Mouse (Mus musculus): ENCODE results near the gene Pjvk. TPM values are rescaled to one million over a fixed set of nuclear protein-coding genes. Genes with fewer than 3 reads are reported as not detected.

The Pjvk gene
- polyA plus RNA-seq, 1 experiment from 2014 or later = 0.52 TPM

DNA sequence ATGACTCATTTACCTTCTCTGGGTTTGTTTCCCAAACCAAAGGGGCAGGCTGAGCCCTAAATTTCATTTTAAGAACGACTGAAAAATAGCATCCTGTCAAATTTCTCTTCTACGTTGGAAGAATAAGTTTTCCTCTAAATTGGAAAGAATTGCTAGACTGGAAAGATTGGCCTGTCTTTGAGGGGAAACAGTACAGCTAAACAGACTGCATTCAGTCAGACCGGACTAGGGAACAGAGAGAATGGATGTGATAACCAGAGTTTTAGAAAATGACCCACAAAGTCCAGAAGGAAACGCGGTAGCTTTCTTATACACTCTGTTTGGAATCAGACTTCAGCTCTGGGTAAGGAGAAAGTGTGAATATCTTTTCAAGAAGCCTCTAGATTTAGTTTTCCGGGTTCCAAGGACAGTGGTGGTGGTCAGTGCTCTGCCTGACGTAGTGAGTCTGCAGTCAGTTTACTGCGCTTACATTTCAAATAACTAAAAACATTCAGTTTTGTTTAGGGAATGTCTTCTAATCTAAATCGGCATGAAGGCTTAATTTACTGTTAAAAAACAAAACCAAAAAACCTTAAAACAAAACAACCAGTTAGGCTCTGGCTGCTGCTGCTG is 24.0 kb downstream of the Pjvk start:
- H3K36me3 ChIP-seq = 0 out of 2 replicates have a peak, but pooled peaks cover under 1% of the 10 kb centered on the region
- H3K9me3 ChIP-seq (replicated peaks) = no peaks in the 10 kb centered on the region
- H3K4me1 ChIP-seq = peaks cover 18% of the 10 kb centered on the region
- H3K4me3 ChIP-seq = peak overlapping the region; percentile 42
- H3K27ac ChIP-seq = peak overlapping the region; percentile 64; the same call in 1 of the 2 replicates
- no peak for ATAC-seq (ENCODE audit: low FRiP score)
- peak overlapping the region; percentile 59 for H3K4me2 ChIP-seq (replicated peaks)
- peak overlapping the region; percentile 57 for H3K9ac ChIP-seq
- no peaks in the 10 kb centered on the region for H3K27me3 ChIP-seq
- WGBS = 43% methylated on average over 9 of the region's 9 CpGs

DNA sequence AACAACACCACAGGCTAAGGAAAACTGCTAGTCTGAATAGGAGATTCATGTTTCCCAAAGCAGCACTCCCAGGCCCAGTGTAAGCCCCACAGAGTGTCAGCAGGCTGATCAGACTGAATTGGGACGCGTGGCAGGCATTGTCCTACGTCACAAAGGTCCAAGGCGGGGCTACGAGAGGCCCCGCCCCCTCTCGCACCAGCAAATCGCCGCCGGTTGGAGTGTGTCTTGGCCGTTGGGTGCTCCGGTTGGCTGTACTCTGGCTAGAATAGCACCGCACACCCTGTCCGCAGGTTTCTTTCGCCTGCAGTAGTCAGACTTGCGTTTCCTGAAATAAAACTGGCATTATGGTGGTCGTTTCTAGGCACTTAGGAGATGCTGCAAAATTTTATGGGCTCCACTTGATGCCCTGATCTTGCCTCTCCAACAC is 24.7 kb downstream of the Pjvk start, which contains the start of gene Fkbp7:
Gene Fkbp7, minus strand, starts transcription at position 151 of the 427 bp plus-strand sequence.
- no peaks in the 10 kb centered on the region for H3K27me3 ChIP-seq
- ATAC-seq (ENCODE audit: low FRiP score) = peak; percentile 90
- H3K36me3 ChIP-seq = no peaks in the 10 kb centered on the region
- peak within 1 kb of the TSS; percentile 57 for H3K9ac ChIP-seq
- peak within 1 kb of the TSS; percentile 59 for H3K4me2 ChIP-seq (replicated peaks)
- peak within 1 kb of the TSS; percentile 42 for H3K4me3 ChIP-seq
- WGBS = 0% methylated on average over 17 of the region's 17 CpGs
- H3K4me1 ChIP-seq = peaks cover 18% of the 10 kb centered on the region
- H3K27ac ChIP-seq = peak within 1 kb of the TSS; percentile 64
- H3K9me3 ChIP-seq (replicated peaks) = no peaks in the 10 kb centered on the region

DNA sequence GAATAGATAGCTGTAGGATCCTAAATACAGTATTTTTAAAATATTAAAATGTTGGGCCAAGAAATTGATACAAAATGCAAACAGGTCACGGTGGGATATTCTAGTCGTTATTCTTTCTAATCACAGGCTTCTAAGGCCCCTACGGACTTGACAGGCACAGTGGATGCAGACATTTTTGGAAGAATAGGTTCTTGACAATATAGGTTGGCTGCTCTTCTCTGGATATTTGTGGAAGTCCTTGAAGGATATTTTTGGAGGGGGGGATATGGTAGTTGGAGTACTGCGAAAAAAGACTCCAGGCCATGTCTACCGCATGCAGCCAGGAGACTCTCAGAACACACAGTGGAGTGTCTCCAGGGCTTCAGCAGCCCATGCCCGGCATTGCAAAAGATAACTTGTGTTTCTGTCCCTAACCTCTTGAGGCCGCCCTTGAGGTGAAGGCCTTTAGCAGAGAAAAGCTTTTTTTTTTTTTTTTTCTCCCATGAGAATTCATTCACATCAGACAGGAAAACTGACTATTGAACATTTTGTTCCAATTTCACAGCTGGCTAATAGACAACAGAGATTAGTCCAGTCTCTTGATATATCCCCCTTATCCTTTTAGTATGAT is 25.3 kb downstream of the Pjvk start:
- Histone ChIP-seq H3K9ac (no peak overlapping the region), H3K36me3 (no peaks in the 10 kb centered on the region), H3K27ac (peak overlapping the region; percentile 64), H3K4me3 (peak overlapping the region; percentile 42), H3K4me2 (replicated peaks) (peak overlapping the region; percentile 59), H3K9me3 (replicated peaks) (no peaks in the 10 kb centered on the region), H3K27me3 (no peaks in the 10 kb centered on the region), H3K4me1 (peaks cover 18% of the 10 kb centered on the region)
- WGBS = 38% methylated on average over 7 of the region's 7 CpGs
- no peak; the same call in 1 of the 2 replicates for ATAC-seq (ENCODE audit: low FRiP score)

DNA sequence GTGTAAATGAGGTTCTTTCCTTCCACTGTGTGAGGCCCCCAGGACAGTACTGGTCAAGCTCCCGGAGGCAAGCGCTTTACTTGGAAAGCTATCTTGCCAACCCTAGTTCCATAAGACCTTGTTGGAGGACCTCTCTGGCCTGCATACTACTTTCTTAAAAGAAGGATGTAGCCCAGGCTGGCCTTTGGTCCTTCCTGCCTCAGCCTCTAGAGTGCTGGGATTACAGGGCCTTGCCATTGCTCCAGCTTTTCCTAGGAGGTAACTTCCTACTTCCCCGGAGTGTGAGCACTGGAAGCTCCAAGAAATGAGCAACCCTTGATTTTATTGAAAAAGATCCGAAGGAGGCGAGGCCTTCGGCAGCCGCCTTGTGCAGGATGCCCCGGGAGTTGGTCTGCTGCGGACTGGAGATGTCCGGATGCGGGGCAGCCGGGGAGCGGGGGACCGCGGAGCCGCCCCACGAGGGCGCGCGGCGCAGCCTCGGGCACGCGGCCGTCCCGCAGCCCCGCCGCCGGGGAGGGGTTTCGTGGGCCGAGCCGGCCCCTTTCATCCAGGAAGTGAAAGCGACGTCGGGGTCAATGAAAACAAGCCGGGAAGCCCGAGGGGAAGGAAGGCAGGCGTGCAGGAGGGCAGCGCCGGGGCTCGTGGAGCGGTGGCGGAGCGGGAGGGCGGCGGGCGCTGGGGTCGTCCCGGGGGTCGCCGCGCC is 26.6 kb downstream of the Pjvk start, which contains the start of gene Plekha3:
Gene Plekha3, plus strand, starts transcription at position 557 of the 703 bp plus-strand sequence.
- H3K4me2 ChIP-seq (replicated peaks) = peak within 1 kb of the TSS; percentile 56
- no peaks in the 10 kb centered on the region for H3K9me3 ChIP-seq (replicated peaks)
- WGBS = 4% methylated on average over 50 of the region's 52 CpGs
- H3K36me3 ChIP-seq = no peaks in the 10 kb centered on the region
- H3K27me3 ChIP-seq = no peaks in the 10 kb centered on the region
- peak within 1 kb of the TSS; percentile 92 for H3K9ac ChIP-seq
- ATAC-seq (ENCODE audit: low FRiP score) = peak; percentile 78
- H3K4me3 ChIP-seq = peak within 1 kb of the TSS; percentile 67
- peak within 1 kb of the TSS; percentile 87 for H3K27ac ChIP-seq
- peaks cover 18% of the 10 kb centered on the region for H3K4me1 ChIP-seq

DNA sequence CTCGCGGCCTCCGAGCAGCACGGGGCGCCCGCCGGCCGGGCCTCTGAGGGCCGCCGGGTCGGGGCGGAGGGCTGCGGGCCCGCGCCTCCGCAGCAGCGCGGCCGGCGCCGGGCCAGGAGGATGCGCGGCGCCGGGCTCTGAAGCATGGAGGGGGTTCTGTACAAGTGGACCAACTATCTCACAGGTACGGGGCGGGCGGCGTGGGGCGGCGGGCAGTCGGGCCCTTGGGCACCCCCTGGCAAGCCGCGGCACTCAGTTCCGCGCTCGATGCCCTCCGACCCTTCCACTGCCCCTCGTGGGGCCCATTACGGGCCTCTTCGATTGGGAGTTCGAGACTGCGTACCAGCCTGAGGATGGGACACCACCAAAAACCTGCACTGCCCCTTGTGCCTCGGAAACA is 27.2 kb downstream of the Pjvk start:
- ATAC-seq (ENCODE audit: low FRiP score) = peak; percentile 66
- Histone ChIP-seq H3K4me1 (peaks cover 18% of the 10 kb centered on the region), H3K4me3 (peak overlapping the region; percentile 67), H3K36me3 (0 out of 2 replicates have a peak, but pooled peaks cover 4% of the 10 kb centered on the region), H3K4me2 (replicated peaks) (peak overlapping the region; percentile 56), H3K9ac (peak overlapping the region; percentile 92), H3K27me3 (no peaks in the 10 kb centered on the region), H3K27ac (peak overlapping the region; percentile 87), H3K9me3 (replicated peaks) (no peaks in the 10 kb centered on the region)
- under 1% methylated on average over 44 of the region's 44 CpGs for WGBS

DNA sequence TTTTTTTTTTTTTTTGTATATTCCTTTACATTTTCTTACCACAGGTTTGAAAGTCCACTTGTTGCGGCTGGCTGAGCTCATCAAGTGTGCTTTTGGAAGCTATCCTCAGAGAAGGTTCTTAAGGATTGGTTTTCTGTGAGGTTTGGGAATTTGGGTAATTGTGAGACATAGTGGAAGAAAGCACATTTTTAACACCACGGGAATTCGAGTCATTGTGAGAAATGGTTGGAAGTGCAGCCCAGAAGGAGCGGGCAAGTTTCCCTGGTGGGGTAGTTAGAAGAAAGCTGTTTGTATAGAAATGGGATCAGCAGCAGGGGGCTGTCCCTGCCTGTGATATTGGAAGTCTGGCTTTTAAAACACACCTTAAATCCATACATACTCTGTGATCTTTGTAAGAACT is 27.7 kb downstream of the Pjvk start:
- Histone ChIP-seq H3K27ac (no peak overlapping the region), H3K9ac (peak overlapping the region; percentile 92; the same call in 1 of the 2 replicates), H3K9me3 (replicated peaks) (no peaks in the 10 kb centered on the region), H3K36me3 (0 out of 2 replicates have a peak, but pooled peaks cover 6% of the 10 kb centered on the region), H3K4me1 (peaks cover 18% of the 10 kb centered on the region), H3K4me2 (replicated peaks) (peak overlapping the region; percentile 56), H3K27me3 (no peaks in the 10 kb centered on the region), H3K4me3 (peak overlapping the region; percentile 67)
- ATAC-seq (ENCODE audit: low FRiP score) = no peak
- 10% methylated on average over 4 of the region's 4 CpGs for WGBS

DNA sequence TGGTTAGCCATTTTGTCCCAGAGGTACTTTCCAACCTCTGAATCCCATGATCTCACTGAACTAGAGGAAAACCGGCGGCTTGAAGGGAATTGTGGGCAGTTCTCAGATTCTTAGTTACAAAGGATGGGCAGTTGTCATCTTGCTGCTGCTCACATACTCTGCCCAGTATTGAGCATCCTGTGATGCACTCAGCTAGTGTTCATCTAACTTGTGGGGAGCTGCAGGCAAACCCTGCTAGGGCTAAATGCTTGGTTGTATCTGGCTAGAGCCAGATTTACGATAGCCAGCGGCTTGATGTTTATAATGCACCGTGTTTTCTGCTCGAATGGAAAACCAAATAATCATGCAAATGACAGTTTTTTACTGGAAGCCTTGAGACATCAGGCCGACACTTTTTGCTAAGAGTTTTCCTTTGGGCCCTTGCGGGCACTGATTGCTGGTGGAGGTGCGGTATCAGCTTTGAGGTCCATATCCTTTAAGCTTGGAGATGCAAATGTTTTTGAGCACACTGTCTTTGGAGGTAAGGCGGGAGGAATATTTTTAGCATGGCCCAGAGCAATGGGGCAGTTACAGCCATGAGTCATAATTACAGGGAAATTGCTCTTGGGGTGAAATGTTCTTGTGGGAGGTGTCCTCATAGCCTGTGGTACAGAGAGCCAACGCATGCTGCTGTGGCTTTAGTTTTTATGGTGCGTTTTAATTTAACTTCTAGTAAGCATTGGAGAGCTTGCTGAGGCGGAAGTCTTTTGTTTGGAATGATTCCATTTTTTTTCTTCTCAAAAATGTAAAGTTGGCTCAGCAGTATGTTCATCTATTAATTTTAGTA is 28.3 kb downstream of the Pjvk start:
- H3K4me1 ChIP-seq = peaks cover 18% of the 10 kb centered on the region
- H3K9ac ChIP-seq = peak overlapping the region; percentile 38; the same call in 1 of the 2 replicates
- no peaks in the 10 kb centered on the region for H3K27me3 ChIP-seq
- ATAC-seq (ENCODE audit: low FRiP score) = no peak
- no peak overlapping the region for H3K27ac ChIP-seq
- WGBS = 64% methylated on average over 13 of the region's 13 CpGs
- no peaks in the 10 kb centered on the region for H3K9me3 ChIP-seq (replicated peaks)
- 0 out of 2 replicates have a peak, but pooled peaks cover 6% of the 10 kb centered on the region for H3K36me3 ChIP-seq
- peak overlapping the region; percentile 67 for H3K4me3 ChIP-seq
- H3K4me2 ChIP-seq (replicated peaks) = peak overlapping the region; percentile 56

DNA sequence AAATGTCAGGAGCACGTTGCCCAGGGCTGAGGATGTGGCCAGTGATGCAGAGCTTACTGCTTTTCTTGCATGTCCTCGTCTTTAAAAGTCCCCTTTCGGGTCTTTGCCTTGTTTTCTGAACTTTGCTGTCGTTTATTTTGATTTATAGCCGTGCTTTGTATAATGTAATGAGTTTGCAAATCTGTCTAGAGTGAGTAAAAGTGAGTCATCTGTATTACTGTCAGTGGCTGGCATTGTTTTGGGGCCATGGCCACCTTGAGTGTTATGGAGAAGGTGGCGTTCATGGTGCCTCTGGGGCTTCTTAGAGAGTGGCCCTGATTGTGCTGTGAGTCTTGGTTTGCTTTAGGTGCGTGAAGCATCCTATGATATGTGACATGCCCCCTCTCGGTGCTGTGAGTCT is 34.0 kb downstream of the Pjvk start:
- H3K36me3 ChIP-seq = peaks cover 46% of the 10 kb centered on the region
- H3K4me1 ChIP-seq = no peaks in the 10 kb centered on the region
- H3K4me3 ChIP-seq = no peak overlapping the region
- no peak overlapping the region for H3K9ac ChIP-seq
- no peak overlapping the region for H3K4me2 ChIP-seq (replicated peaks)
- no peaks in the 10 kb centered on the region for H3K9me3 ChIP-seq (replicated peaks)
- no peak overlapping the region for H3K27ac ChIP-seq
- ATAC-seq (ENCODE audit: low FRiP score) = no peak
- H3K27me3 ChIP-seq = no peaks in the 10 kb centered on the region
- 85% methylated on average over 8 of the region's 8 CpGs for WGBS

DNA sequence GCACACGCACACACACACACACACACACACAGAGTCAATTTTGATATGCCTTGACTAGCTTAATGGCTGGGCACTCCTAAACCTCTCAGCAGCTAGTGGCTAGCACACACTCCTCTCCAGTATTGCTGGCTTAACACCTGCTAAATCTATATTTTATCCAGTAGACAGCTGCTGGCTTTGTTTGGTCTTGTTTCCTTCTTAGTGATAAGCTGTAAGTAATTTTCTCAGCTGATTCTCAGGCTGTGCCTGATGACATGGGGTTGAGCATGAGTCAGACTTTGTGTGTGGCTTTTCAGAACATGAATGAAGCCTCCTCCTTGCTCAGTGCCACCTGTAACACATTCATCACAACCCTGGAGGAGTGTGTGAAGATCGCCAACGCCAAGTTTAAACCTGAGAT is 38.7 kb downstream of the Pjvk start:
- Histone ChIP-seq H3K9ac (no peak overlapping the region), H3K27me3 (no peaks in the 10 kb centered on the region), H3K4me2 (replicated peaks) (no peak overlapping the region), H3K9me3 (replicated peaks) (no peaks in the 10 kb centered on the region), H3K4me3 (no peak overlapping the region), H3K27ac (no peak overlapping the region), H3K36me3 (peaks cover 70% of the 10 kb centered on the region), H3K4me1 (no peaks in the 10 kb centered on the region)
- WGBS = 98% methylated on average over 3 of the region's 3 CpGs
- ATAC-seq (ENCODE audit: low FRiP score) = no peak

DNA sequence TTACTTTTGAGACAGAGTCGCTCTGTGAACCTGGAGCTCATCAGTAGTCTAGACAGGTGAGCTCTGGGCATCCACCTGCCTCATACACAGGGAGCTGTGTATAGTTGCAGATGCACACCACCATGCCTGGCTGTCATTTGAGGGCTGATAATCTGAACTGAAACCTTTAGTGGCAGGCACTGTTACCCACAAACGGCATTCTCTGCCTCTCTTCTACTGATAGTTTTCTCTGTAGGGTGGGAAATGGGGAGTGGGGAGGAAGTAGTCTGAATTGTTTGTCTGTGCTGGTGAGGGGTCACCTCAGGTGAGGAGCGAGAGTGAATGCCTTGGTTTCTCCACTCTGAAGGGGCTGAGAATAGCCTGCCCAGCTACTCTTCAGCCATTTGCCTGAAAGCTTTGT is 39.3 kb downstream of the Pjvk start:
- Histone ChIP-seq H3K4me1 (no peaks in the 10 kb centered on the region), H3K4me2 (replicated peaks) (no peak overlapping the region), H3K27ac (no peak overlapping the region), H3K9ac (no peak overlapping the region), H3K27me3 (no peaks in the 10 kb centered on the region), H3K9me3 (replicated peaks) (no peaks in the 10 kb centered on the region), H3K36me3 (peaks cover 72% of the 10 kb centered on the region), H3K4me3 (no peak overlapping the region)
- ATAC-seq (ENCODE audit: low FRiP score) = no peak
- WGBS = 86% methylated on average over 3 of the region's 3 CpGs

DNA sequence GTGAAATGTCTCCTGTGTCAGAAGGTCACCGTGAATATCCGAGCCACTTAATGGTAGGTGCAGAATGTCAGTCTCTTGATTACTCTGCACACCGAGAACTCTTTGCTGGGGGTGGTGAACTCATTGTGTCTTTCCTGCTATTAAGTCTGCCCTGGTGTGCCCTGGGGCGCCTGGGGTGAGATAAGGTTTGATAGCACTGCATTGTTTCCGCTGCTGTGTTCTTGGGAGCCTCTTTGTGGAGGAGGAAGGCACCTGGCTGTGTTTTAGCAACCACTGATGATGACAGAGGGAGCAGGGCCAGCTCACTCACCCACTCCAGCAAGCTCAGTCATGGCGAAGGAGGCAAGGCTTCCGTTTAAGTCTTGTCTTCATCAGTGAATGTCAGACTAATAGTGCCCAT is 39.9 kb downstream of the Pjvk start:
- 73% methylated on average over 7 of the region's 7 CpGs for WGBS
- Histone ChIP-seq H3K9me3 (replicated peaks) (no peaks in the 10 kb centered on the region), H3K36me3 (peaks cover 72% of the 10 kb centered on the region)

More for the DNA sequence above, 39.9 kb downstream of the Pjvk start:
- Histone ChIP-seq H3K9ac (no peak overlapping the region), H3K4me3 (no peak overlapping the region), H3K27ac (no peak overlapping the region), H3K4me2 (replicated peaks) (no peak overlapping the region), H3K27me3 (no peaks in the 10 kb centered on the region), H3K4me1 (no peaks in the 10 kb centered on the region)
- no peak for ATAC-seq (ENCODE audit: low FRiP score)
